Mouse (Mus musculus) cerebellum, adult 9-10 months (tissue): Measurements from ENCODE around the gene Armcx1.
"Not testable (repeated sequence)": the region's sequence is repeated elsewhere in the genome, so short reads cannot be mapped to it uniquely, and the experiment has no call there.

Experiments used
- DNase-seq: peaks from one replicate; pipeline ENCODE4 v3.0.0; 2022

Armcx1 gene

DNA sequence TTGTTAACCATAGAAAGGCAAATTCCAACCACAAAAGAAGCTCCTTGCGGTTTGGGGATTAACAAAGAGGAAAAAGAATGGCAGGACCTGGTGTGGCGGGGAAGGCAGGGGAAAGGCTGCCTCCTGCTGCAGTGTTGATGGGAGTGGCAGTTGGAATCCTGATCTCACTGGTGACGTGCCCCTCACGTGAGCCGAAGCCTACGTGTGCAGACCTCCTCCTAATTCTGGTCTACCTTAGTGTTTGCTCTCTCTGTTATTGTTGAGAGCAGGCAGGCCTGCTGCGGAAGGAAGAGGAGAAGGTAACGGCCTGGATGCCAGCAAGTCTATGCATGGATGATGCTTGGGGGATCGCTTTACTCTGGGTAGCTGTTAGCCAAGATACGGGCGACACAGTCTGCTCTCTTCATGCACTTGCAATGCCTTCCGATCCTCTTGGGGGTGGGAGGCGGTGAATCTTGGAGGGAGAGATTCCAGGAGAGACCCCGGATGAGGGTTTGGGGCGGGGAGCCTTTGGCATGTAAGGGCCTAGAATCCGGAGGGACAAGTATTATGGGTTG lies at the start of gene Armcx1:
Gene Armcx1 (plus strand): TSS at position 212 of the 557 bp plus-strand sequence.
- peak; percentile 76 for DNase-seq

GRCm38 (mm10) chrX:134675022-134675421 lies 42.7 kb upstream of the Armcx1 start:
- DNase-seq, result no peak

GRCm38 (mm10) chrX:134675959-134676358 lies 41.8 kb upstream of the Armcx1 start:
- no peak for DNase-seq

DNA sequence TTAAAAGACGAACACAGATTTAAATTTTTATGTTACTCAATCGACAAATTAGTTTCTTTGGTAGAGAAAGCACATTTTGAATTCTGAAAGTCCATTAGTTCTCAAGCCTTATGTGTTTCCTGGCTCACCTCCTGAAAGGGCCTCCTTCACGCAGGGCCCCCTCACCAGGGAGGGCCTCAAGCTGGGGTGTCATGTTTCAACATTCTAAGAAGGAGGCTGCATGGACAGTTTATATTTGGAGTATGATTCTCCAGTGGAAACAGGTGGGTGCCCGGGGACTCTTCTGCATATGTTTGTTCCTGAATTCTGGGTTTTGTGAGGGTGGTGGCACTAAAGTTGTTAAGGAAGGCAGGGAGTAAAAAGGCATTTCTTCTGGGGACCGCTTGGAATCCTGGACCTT lies 32.8 kb upstream of the Armcx1 start:
- peak; percentile 19 for DNase-seq

DNA sequence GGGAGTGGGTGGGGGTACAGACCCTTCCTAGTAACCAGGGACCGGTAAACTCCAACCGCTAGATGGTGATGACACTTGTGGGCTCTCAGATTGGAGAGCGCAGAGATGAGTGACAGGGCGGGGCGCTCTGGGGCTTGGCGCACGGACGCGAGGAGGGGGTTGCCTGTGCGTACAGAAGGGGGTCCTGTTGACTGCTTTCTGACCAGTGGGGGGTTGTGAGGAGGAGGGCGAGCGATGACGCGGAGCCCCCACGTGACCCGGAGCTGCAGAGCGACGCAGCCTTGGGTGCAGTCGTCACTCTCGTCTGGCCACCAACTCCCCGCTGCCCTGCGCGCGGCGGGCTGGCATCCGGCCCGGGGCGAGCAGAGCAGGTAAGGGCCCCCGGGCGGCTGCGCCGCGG lies 31.5 kb upstream of the Armcx1 start, which contains the start of gene Armcx4:
Gene Armcx4 (plus strand): TSS at position 253 of the 400 bp plus-strand sequence.
- DNase-seq, result peak; percentile 81

DNA sequence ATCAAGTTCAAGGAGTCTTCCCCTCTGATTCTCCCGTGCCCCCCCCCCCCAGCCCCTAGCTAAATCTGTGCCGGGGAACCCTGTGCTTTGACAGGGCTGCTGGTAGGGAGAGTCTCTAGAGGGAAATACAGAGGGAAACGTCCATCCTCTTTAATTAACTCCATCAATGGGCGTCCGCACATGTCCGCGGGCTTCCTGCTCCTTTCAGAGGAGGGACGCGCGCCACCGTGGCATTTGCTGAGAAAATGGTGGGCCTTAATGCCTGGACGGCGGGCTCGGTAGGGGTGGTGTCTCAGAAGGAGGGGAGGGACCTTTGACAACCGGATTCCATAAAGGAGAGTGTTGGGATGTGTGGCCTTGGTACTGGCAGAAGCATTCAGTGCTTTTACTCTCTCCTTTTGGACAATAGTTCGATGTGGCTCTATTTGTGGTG lies 31.0 kb upstream of the Armcx1 start:
- peak; percentile 58 for DNase-seq

DNA sequence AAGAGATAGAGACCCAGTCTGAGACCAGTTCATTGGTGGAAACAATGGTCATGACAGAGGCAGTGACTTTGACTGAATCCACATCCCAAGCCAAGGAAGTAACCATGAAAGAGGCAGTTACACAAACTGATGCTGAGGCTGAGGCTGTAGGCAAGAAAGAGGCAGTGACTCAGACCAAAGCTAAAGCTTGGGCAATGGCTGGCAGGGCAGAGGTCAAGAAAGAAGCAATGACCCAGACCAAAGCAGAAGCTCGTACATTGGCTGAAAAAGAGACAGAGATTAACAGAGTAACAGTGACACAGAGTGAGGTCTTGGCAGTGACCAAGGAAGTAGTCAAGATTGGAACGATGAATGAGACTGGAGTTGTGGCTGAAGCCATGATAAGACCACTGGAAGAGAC lies 28.1 kb upstream of the Armcx1 start:
- no peak for DNase-seq

- peak; percentile 15 for DNase-seq
These were observed 26.8 kb upstream of the Armcx1 start for GRCm38 (mm10) chrX:134690871-134691539.

- DNase-seq, result no peak
These were observed 26.2 kb upstream of the Armcx1 start for GRCm38 (mm10) chrX:134691540-134691935.

GRCm38 (mm10) chrX:134716863-134717262 lies 900 bp upstream of the Armcx1 start:
- no peak for DNase-seq

- peak; percentile 50 for DNase-seq
These were observed 761 bp downstream of the Armcx1 start for GRCm38 (mm10) chrX:134718524-134718923.

DNA sequence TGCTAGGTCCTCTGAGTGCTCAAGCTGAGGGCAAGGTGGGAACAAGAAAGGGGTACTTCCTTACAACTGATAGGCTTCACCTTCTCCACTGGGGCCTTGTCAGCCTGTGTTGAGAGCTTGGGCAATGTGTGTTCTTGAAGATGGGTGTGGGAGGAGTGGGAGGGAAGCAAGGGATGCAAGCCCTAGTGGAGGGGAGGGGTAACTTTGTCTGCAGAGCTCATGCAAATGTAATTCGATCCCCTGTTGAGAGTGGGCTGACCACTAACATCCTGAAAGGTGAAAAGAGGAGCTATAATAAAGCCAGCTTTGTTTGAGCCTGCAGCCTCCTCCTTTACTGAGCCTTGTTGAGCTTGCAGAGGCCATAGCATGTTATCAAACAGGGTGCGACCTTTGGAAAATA lies 6.0 kb downstream of the Armcx1 start:
- DNase-seq, result not testable (repeated sequence)

DNA sequence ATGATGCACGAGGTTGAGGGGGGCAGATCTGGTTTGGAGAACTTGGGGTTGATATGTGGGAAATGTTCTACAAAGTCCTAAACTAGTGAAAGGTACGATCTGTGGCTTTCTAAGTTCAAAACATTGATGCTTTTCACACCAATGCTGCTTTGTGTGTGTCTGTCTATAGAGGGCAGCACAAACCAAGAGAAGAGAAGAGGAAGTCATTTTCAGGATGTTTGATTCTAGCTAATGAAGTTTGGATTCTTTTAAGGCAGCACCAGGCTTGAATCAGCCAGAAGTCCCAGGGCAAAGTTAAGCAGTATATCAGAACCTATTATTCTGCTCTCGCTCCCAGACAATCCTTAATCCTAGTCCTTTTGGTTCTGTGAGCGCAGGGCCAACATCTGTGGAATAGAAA lies 12.0 kb downstream of the Armcx1 start:
- DNase-seq, result no peak

DNA sequence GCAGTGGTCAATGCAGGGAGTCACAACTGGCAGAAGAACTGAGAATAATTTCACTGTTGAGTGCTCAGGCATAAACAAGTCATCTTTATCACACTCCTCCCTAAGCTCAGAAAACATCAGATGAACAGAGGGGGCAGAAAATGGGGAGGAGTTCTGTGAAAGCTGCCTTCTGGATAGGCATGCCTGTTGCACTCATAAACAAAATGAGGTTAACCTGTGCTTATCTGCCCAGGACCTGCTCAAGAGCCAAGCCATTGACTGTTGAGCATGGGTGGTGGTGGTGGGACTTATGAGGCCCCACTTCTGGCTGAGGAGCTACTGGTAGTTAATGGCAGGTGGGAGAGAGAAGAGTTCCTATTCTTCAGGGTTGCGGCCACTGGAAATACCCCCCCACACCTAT lies 20.0 kb downstream of the Armcx1 start:
- no peak for DNase-seq

GRCm38 (mm10) chrX:134739160-134739559 lies 21.4 kb downstream of the Armcx1 start:
- no peak for DNase-seq

DNA sequence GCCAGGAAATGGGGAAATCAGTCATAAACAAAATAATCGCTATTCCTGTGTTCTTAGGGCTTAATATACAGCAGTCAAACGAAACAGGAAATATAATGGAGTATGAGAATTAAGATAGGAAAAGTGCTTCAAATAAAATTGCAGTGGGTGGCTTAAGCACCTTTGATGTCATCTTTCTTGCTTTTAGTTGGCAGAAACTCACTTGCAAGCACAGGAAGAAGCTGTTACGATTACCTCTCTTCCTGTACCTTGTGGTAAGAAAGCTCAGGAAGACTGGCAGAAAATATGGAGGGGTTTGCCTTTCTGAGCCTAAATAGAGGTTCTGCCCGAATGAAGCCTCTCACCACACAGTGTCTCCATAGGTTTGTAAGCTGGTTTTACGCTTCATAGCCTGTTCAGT lies 24.1 kb downstream of the Armcx1 start:
- DNase-seq, result no peak

- peak; percentile 56 for DNase-seq
These were observed 28.7 kb downstream of the Armcx1 start for GRCm38 (mm10) chrX:134746459-134746858.

- peak; percentile 72 for DNase-seq
These were observed 33.2 kb downstream of the Armcx1 start, which contains the start of gene Armcx6 for GRCm38 (mm10) chrX:134750764-134751592. Gene Armcx6 (minus strand): TSS chrX:134751417.

DNA sequence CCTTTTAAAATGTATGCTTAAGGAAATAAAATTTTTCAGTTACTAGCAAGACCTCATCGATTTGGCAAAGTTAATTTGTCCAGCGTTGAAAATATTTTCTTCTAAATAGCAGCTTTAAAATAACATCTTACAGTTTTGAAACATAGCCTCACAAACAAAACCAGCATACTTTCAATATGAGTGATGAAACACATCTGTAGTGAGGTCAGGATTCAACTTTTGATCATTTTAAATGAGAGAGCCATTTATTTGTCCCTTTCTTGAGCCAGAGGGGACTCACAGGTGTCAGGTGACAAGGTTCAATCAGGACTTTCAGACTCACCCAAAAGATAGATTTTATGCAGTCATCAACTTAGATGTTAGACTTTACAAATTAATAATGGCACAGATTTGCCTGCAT lies 34.1 kb downstream of the Armcx1 start:
- DNase-seq, result no peak

DNA sequence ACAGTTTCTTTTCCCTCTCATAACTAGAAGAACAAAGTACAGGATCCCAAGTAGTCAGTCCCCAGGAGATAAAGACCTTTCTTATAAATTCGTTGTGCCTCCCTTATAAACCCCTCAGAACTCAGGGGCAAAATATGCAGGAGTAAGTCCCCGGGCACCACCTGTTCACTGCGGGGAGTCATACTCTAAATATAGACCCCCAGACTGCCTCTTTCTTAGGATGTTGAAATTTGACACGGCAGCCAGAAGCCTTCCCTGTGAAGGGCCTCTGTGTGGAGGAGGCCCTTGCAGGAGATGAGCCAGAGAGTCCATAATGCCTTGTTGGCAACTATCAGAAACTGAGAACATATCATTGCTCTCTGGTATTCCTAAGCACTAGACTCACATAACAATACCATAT lies 34.8 kb downstream of the Armcx1 start:
- DNase-seq, result no peak

GRCm38 (mm10) chrX:134756434-134757292 lies 38.9 kb downstream of the Armcx1 start, which contains the start of gene Armcx3:
Gene Armcx3 (plus strand): TSS chrX:134756595.
- DNase-seq, result peak; percentile 66

DNA sequence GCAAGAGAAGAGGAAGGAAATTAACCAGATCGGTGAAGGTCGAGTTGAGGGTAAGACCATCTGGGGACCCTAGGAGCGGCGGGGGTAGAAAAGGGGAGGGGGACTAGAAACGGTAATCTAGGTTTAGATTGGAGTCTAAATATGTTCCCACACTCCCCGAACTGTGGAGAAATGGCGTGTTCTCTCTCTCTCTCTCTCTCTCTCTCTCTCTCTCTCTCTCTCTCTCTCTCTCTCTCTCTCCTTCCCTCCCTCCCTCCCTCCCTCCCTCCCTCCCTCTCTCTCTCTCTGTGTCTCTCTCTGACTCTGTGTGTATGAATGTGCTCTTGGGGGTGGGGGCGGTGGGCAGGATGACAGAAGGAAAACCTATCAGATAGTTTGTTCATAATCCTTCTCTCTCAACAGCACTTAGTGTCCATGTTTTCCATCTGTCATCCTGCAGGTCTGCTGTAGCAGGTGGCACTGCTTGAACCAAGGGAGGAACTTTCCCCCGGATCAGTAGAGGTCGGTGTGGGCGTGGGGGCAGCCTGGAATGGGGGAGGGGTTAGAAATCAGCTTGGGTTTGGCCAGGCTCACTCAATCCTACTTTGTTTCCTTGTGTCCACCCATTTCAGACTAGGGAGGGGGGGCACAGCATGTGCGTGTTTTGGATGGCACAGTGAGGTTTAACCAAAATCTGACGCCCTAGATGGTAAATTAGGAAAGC lies 39.7 kb downstream of the Armcx1 start:
- peak; percentile 26 for DNase-seq
